ENCODE assay signal across 8 mouse cellular contexts in genomic region chr11:69685526-69686148, GRCm38 (mm10). TPM values are rescaled to one million over a fixed set of nuclear protein-coding genes. Genes with fewer than 3 reads are reported as not detected.
A peak's percentile ranks its signal among the peaks of the same experiment; 100 is the strongest.
DNase-seq lines count a peak whose midpoint lies in the region; ATAC-seq and TF ChIP-seq lines count a peak whose summit lies in the region.

TSS of gene Tnfsf13 (minus strand) at chr11:69685784.

- H3K4me1 ChIP-seq in intestine, embryonic 16.5 days (ENCODE audit: control insufficient read depth, insufficient read depth, low read length) = peaks cover 36% of the 10 kb centered on the region
- H3K4me1 ChIP-seq in liver, postnatal 0 days (ENCODE audit: insufficient read depth) = peaks cover 36% of the 10 kb centered on the region

- no peak for ATAC-seq in intestine, embryonic 16.5 days
- no peak for ATAC-seq in liver, postnatal 0 days
- no peak for ATAC-seq in activated CD4-positive, CD25-positive, alpha-beta regulatory T cell, adult 4 months

- no peaks in the 10 kb centered on the region for H3K9me3 ChIP-seq in intestine, embryonic 16.5 days (ENCODE audit: control insufficient read depth, low read length)
- H3K9me3 ChIP-seq in liver, postnatal 0 days (ENCODE audit: low read length) = no peaks in the 10 kb centered on the region

- TF ChIP-seq EP300 in liver, postnatal 0 days (IDR thresholded peaks at IDR 0.05; ENCODE audit: low read depth) = no peak

- H3K4me3 ChIP-seq in intestine, embryonic 16.5 days (ENCODE audit: low read length) = no peak within 1 kb of the TSS
- H3K4me3 ChIP-seq in liver, postnatal 0 days (ENCODE audit: low read depth, low read length) = no peak within 1 kb of the TSS

- 0 out of 2 replicates have a peak within 1 kb of the TSS, but pooled peaks have one; percentile 10 for H3K4me2 ChIP-seq in intestine, embryonic 16.5 days (ENCODE audit: low read depth, low read length)
- H3K4me2 ChIP-seq in liver, postnatal 0 days (ENCODE audit: low read depth, low read length) = peak within 1 kb of the TSS; percentile 50

- 62% methylated on average over 10 of the region's 10 CpGs for WGBS in intestine, embryonic 16.5 days
- 58% methylated on average over 10 of the region's 10 CpGs for WGBS in liver, postnatal 0 days (ENCODE audit: insufficient replicate concordance)

- intact Hi-C loops in left cerebral cortex, postnatal 4 days (cut with DNase I) = no loop called here

- no peaks in the 10 kb centered on the region for H3K27me3 ChIP-seq in intestine, embryonic 16.5 days (replicated peaks; ENCODE audit: control insufficient read depth, insufficient read depth, low read length)
- no peaks in the 10 kb centered on the region for H3K27me3 ChIP-seq in liver, postnatal 0 days (ENCODE audit: insufficient read depth, low read length)

- no peak for TF ChIP-seq CTCF in liver, postnatal 0 days (IDR thresholded peaks at IDR 0.05; ENCODE audit: low read depth)

- H3K9ac ChIP-seq in intestine, embryonic 16.5 days (ENCODE audit: low read depth, low read length) = peak within 1 kb of the TSS; percentile 55
- H3K9ac ChIP-seq in liver, postnatal 0 days (replicated peaks) = peak within 1 kb of the TSS; percentile 34

- DNase-seq in left cerebral cortex, postnatal 4 days = peak; percentile 63
- DNase-seq in left cerebral cortex, adult 18-20 months (ENCODE audit: low spot score in 2 of 2) = no peak
- peak; percentile 94 for DNase-seq in cerebellum, adult 9-10 months
- DNase-seq in gastrocnemius, postnatal 25 days = peak; percentile 86
- DNase-seq in liver, postnatal 0 days = no peak
- DNase-seq in ovary, postnatal 14 days (ENCODE audit: low spot score) = peak; percentile 75

- H3K36me3 ChIP-seq in intestine, embryonic 16.5 days (ENCODE audit: control insufficient read depth, insufficient read depth, low read length) = no peaks in the 10 kb centered on the region
- H3K36me3 ChIP-seq in liver, postnatal 0 days (replicated peaks; ENCODE audit: insufficient read depth, low read length) = no peaks in the 10 kb centered on the region

- H3K27ac ChIP-seq in intestine, embryonic 16.5 days (ENCODE audit: low read length) = peak within 1 kb of the TSS; percentile 43
- peak within 1 kb of the TSS; percentile 82 for H3K27ac ChIP-seq in liver, postnatal 0 days (ENCODE audit: low read depth)

RNA-seq across cellular contexts. Expression of gene Tnfsf13, which starts in this region (rescaled TPM):
- 1 to 10 TPM in 1 of 2 experiments, under 1 TPM in 1; 0.93 to 1.3 TPM for total RNA-seq in left cerebral cortex, postnatal 4 days (2021)
- total RNA-seq in left cerebral cortex, adult 18-20 months (2021) = 1 to 10 TPM; 1.6 to 2.9 TPM
- total RNA-seq in gastrocnemius, postnatal 25 days (2021) = 1 to 10 TPM in 1 of 2 experiments, under 1 TPM in 1; 0.67 to 1.5 TPM
- 0.44 and 0.57 TPM in 2 replicates for polyA plus RNA-seq in intestine, embryonic 16.5 days (2015; fragmentation: Nextera tagmentation; extraction: Ambion mirVana)
- polyA plus RNA-seq in liver, postnatal 0 days (2015; fragmentation: Nextera tagmentation; extraction: Ambion mirVana) = 0.46 and 0.83 TPM in 2 replicates
- not detected for polyA plus RNA-seq in activated CD4-positive, CD25-positive, alpha-beta regulatory T cell, adult 4 months (2017; shearing (Covaris generic))

Comparison
In these comparisons a context has a peak if more than half of its experiments do, and no peak if none do; other contexts are left out.
1. DNase-seq: peak in left cerebral cortex, postnatal 4 days (single experiment), cerebellum, adult 9-10 months (single experiment), gastrocnemius, postnatal 25 days (single experiment) and ovary, postnatal 14 days (single experiment); none in left cerebral cortex, adult 18-20 months (0 of 2) and liver, postnatal 0 days (single experiment).